Mouse (Mus musculus) forebrain, embryonic 12.5 days (tissue): Measurements from ENCODE around the gene Nox4. TPM values are rescaled to one million over a fixed set of nuclear protein-coding genes. Genes with fewer than 3 reads are reported as not detected.
"Not testable (repeated sequence)": the region's sequence is repeated elsewhere in the genome, so short reads cannot be mapped to it uniquely, and the experiment has no call there.

Experiments used
- ATAC-seq: fragments of 200-750 bp; cut with Nextera tagmentation; 2 replicates; pipeline ENCODE4 v1.8.0; 2017; ENCODE audit warnings: moderate TSS enrichment; ENCODE audit not compliant: low FRiP score
- H3K27ac ChIP-seq: fragments of 300-500 bp; sonication (generic); 2 replicates; pipeline ENCODE4 v1.5.1; 2016; ENCODE audit warnings: mild to moderate bottlenecking
- H3K27me3 ChIP-seq: fragments of 300-500 bp; sonication (generic); 2 replicates; pipeline ENCODE4 v1.6.1; 2016; ENCODE audit warnings: mild to moderate bottlenecking
- H3K36me3 ChIP-seq: fragments of 300-500 bp; sonication (generic); replicated peaks from 2 replicates; pipeline ENCODE4 v1.6.1; 2016; ENCODE audit warnings: mild to moderate bottlenecking
- H3K4me1 ChIP-seq: fragments of 300-500 bp; sonication (generic); 2 replicates; pipeline ENCODE4 v1.6.1; 2016
- H3K4me2 ChIP-seq: fragments of 300-500 bp; sonication (generic); 2 replicates; pipeline ENCODE4 v1.6.1; 2016; ENCODE audit warnings: mild to moderate bottlenecking, moderate library complexity
- H3K4me3 ChIP-seq: fragments of 300-500 bp; sonication (generic); replicated peaks from 2 replicates; pipeline ENCODE4 v1.5.1; 2016; ENCODE audit warnings: mild to moderate bottlenecking
- H3K9ac ChIP-seq: fragments of 300-500 bp; sonication (generic); 2 replicates; pipeline ENCODE4 v1.6.1; 2016; ENCODE audit warnings: mild to moderate bottlenecking
- H3K9me3 ChIP-seq: fragments of 300-500 bp; sonication (generic); 2 replicates; pipeline ENCODE4 v1.6.1; 2016
- WGBS: fragments of 180-500 bp; shearing (Covaris S2); methylation state at CpG from one replicate; pipeline ENCODE4 v1.1.7; 2016; 5-methylcytosine and 5-hydroxymethylcytosine counted together
- polyA plus RNA-seq: library from polyadenylated mRNA; unstranded; fragments of >200 nt; fragmentation: Nextera tagmentation; extraction: Ambion mirVana; gene quantifications from 2 replicates; pipeline ENCODE4 v1.2.1, GENCODE M21; 2016

The Nox4 gene
- polyA plus RNA-seq, 1 experiment from 2014 or later, result 2.7 TPM

- H3K9me3 ChIP-seq, result no peaks in the 10 kb centered on the region
- H3K36me3 ChIP-seq, result no peaks in the 10 kb centered on the region
- H3K4me2 ChIP-seq, result no peak overlapping the region
- H3K9ac ChIP-seq, result no peak overlapping the region
- H3K27ac ChIP-seq, result no peak overlapping the region
- no peaks in the 10 kb centered on the region for H3K27me3 ChIP-seq
- 92% methylated on average over 7 of the region's 7 CpGs for WGBS
- no peak for ATAC-seq
- no peaks in the 10 kb centered on the region for H3K4me1 ChIP-seq
- H3K4me3 ChIP-seq, result no peak overlapping the region
Observed at GRCm38 (mm10) chr7:87397023-87397422, 151.1 kb downstream of the Nox4 start.

- not testable (repeated sequence) for H3K9me3 ChIP-seq, H3K36me3 ChIP-seq, H3K27ac ChIP-seq, H3K4me1 ChIP-seq, H3K4me2 ChIP-seq, ATAC-seq, H3K4me3 ChIP-seq, H3K27me3 ChIP-seq, H3K9ac ChIP-seq
- WGBS, result 11% methylated on average over 4 of the region's 4 CpGs
Observed at GRCm38 (mm10) chr7:87411373-87411772, 165.5 kb downstream of the Nox4 start.

- ATAC-seq, result no peak
- H3K4me1 ChIP-seq, result no peaks in the 10 kb centered on the region
- H3K36me3 ChIP-seq, result no peaks in the 10 kb centered on the region
- H3K27ac ChIP-seq, result no peak overlapping the region
- no peaks in the 10 kb centered on the region for H3K27me3 ChIP-seq
- H3K4me3 ChIP-seq, result no peak overlapping the region
- H3K9ac ChIP-seq, result no peak overlapping the region
- no peaks in the 10 kb centered on the region for H3K9me3 ChIP-seq
- no peak overlapping the region for H3K4me2 ChIP-seq
- WGBS, result 61% methylated on average over 1 of the region's 1 CpGs
Observed at GRCm38 (mm10) chr7:87413271-87413670, 167.4 kb downstream of the Nox4 start.

Other genes starting within 250 kb of the Nox4 start
- gene Vmn2r79, start 250.0 kb upstream of the Nox4 start, polyA plus RNA-seq, result not detected in 2 replicates
- gene Tyr, start 247.4 kb downstream of the Nox4 start, polyA plus RNA-seq, result 0.08 and 0.42 TPM in 2 replicates